Comparison of ENCODE assay signal across 8 mouse cellular contexts in the genomic region with DNA sequence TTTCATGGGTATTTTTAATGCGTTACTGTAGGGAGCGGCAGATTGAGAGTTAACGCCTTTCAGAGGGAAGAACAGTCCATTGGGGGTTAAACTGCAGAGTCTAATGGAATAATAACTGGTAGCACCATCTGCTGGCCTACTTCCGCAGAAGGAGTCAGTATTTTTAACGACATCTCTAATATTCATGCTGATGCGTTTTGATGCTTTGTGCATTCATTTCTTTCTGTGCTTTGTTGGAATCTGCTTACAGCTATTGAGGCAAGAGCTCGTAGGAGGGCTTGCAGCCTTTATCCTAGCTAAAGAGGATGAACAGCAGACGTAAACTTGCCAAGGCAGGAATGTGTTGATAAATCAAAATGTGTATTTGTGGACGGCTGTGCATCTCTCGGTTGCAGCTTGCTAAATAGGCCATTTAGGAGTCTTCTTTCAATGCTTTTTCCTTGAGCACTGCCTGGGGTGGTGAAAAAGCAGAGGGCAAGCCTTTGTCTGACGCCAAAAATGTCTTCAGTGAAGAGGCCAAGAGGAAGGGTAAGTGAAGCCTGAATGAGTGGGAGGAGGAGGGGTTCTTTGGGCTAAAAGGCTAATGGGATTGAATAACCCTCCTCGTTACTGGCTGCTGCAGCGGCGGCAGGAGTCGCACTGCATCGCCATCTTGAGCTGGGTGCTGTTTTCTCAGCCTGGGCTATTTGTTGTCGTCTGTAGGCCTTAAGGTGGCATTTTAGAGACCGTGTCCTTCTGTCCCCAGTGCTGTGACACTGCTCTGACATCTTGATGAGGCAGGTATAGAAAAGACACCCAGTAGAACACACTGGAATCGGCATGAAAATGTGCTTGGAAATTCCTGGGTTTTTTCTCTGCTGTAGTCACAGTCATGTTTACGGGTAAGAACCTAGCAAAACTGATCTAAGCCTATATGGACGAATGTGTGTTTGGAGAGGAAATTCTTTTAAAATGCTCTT.
DNase-seq lines count a peak whose midpoint lies in the region; ATAC-seq and TF ChIP-seq lines count a peak whose summit lies in the region.

No protein-coding gene starts in this region.

- ATAC-seq in erythroid progenitor cell, adult 5-6 weeks (replicated peaks; ENCODE audit: low FRiP score, poor library complexity, severe bottlenecking): peak; percentile 81
- ATAC-seq in heart, embryonic 12.5 days (ENCODE audit: insufficient number of reproducible peaks, low FRiP score): peak; percentile 91
- ATAC-seq in kidney, postnatal 0 days (replicated peaks; ENCODE audit: low FRiP score, low read depth): peak; percentile 95
- peak; percentile 90 for ATAC-seq in liver, embryonic 11.5 days (replicated peaks; ENCODE audit: low FRiP score)
- ATAC-seq in stomach, embryonic 15.5 days (ENCODE audit: insufficient read depth, low FRiP score, low read depth): peak; percentile 87

- H3K9ac ChIP-seq in heart, embryonic 12.5 days: peak overlapping the region; percentile 86
- H3K9ac ChIP-seq in kidney, postnatal 0 days (ENCODE audit: low read depth, low read length): peak overlapping the region; percentile 73
- H3K9ac ChIP-seq in liver, embryonic 11.5 days (ENCODE audit: low read depth, low read length): peak overlapping the region; percentile 79
- H3K9ac ChIP-seq in stomach, embryonic 15.5 days: peak overlapping the region; percentile 17; the same call in 1 of the 2 replicates

- DNase-seq in CD4-positive, CD25-positive, alpha-beta regulatory T cell, adult 2 months (ENCODE audit: low read depth, low spot score): peak; percentile 80
- peak; percentile 76 for DNase-seq in brain, embryonic 18.5 days (ENCODE audit: low read depth, low spot score)
- peak; percentile 96 for DNase-seq in kidney, postnatal 0 days (ENCODE audit: low spot score)
- DNase-seq in liver, embryonic 11.5 days (ENCODE audit: low spot score): peak; percentile 75
- peak; percentile 65 to 68 for DNase-seq in natural killer cell, adult 2 months (ENCODE audit: low spot score in 2 of 2)

- H3K9me3 ChIP-seq in heart, embryonic 12.5 days (replicated peaks): no peaks in the 10 kb centered on the region
- H3K9me3 ChIP-seq in kidney, postnatal 0 days (replicated peaks; ENCODE audit: low read length): no peaks in the 10 kb centered on the region
- H3K9me3 ChIP-seq in liver, embryonic 11.5 days (ENCODE audit: control insufficient read depth, low read length): no peaks in the 10 kb centered on the region
- H3K9me3 ChIP-seq in stomach, embryonic 15.5 days: no peaks in the 10 kb centered on the region

- peak overlapping the region; percentile 99 for H3K27ac ChIP-seq in heart, embryonic 12.5 days (ENCODE audit: poor library complexity, severe bottlenecking)
- peak overlapping the region; percentile 99 for H3K27ac ChIP-seq in kidney, postnatal 0 days
- peak overlapping the region; percentile 94 for H3K27ac ChIP-seq in liver, embryonic 11.5 days (ENCODE audit: low read depth, low read length)
- peak overlapping the region; percentile 94 for H3K27ac ChIP-seq in stomach, embryonic 15.5 days

- peak; percentile 79 for TF ChIP-seq CTCF in kidney, postnatal 0 days (IDR thresholded peaks at IDR 0.05; ENCODE audit: low read depth)

- H3K4me2 ChIP-seq in heart, embryonic 12.5 days: peak overlapping the region; percentile 68
- peak overlapping the region; percentile 60 for H3K4me2 ChIP-seq in kidney, postnatal 0 days (ENCODE audit: low read length)
- peak overlapping the region; percentile 70 for H3K4me2 ChIP-seq in liver, embryonic 11.5 days
- peak overlapping the region; percentile 63 for H3K4me2 ChIP-seq in stomach, embryonic 15.5 days

- H3K27me3 ChIP-seq in heart, embryonic 12.5 days (replicated peaks): no peaks in the 10 kb centered on the region
- H3K27me3 ChIP-seq in kidney, postnatal 0 days (ENCODE audit: insufficient read depth, low read length): no peaks in the 10 kb centered on the region
- no peaks in the 10 kb centered on the region for H3K27me3 ChIP-seq in liver, embryonic 11.5 days (replicated peaks; ENCODE audit: control insufficient read depth, insufficient read depth, low read length)
- H3K27me3 ChIP-seq in stomach, embryonic 15.5 days (replicated peaks): no peaks in the 10 kb centered on the region

- H3K4me1 ChIP-seq in heart, embryonic 12.5 days (replicated peaks): peaks cover 10% of the 10 kb centered on the region
- H3K4me1 ChIP-seq in kidney, postnatal 0 days (replicated peaks; ENCODE audit: insufficient read depth, low read length): peaks cover 7% of the 10 kb centered on the region; the same call in 1 of the 2 replicates
- H3K4me1 ChIP-seq in liver, embryonic 11.5 days (replicated peaks; ENCODE audit: control insufficient read depth, insufficient read depth, low read length): no peaks in the 10 kb centered on the region
- H3K4me1 ChIP-seq in stomach, embryonic 15.5 days: 0 out of 2 replicates have a peak, but pooled peaks cover 3% of the 10 kb centered on the region

- peaks cover 3% of the 10 kb centered on the region; the same call in 1 of the 2 replicates for H3K36me3 ChIP-seq in heart, embryonic 12.5 days
- no peaks in the 10 kb centered on the region for H3K36me3 ChIP-seq in kidney, postnatal 0 days (ENCODE audit: insufficient read depth, low read length)
- no peaks in the 10 kb centered on the region for H3K36me3 ChIP-seq in liver, embryonic 11.5 days (ENCODE audit: control insufficient read depth, insufficient read depth, low read length)
- H3K36me3 ChIP-seq in stomach, embryonic 15.5 days: no peaks in the 10 kb centered on the region

- peak overlapping the region; percentile 52 for H3K4me3 ChIP-seq in heart, embryonic 12.5 days
- H3K4me3 ChIP-seq in kidney, postnatal 0 days (replicated peaks; ENCODE audit: low read depth, low read length): peak overlapping the region; percentile 54
- peak overlapping the region; percentile 56 for H3K4me3 ChIP-seq in liver, embryonic 11.5 days (ENCODE audit: low read depth, low read length)
- peak overlapping the region; percentile 46 for H3K4me3 ChIP-seq in stomach, embryonic 15.5 days (replicated peaks)

- WGBS in heart, embryonic 12.5 days: 4% methylated on average over 21 of the region's 21 CpGs
- under 1% methylated on average over 21 of the region's 21 CpGs for WGBS in kidney, postnatal 0 days
- 15% methylated on average over 21 of the region's 21 CpGs for WGBS in liver, embryonic 11.5 days
- WGBS in stomach, embryonic 15.5 days: under 1% methylated on average over 21 of the region's 21 CpGs

Comparison
In these comparisons a context has a peak if more than half of its experiments do, and no peak if none do; other contexts are left out.
1. Peak in every context shown above with its lines: DNase-seq, ATAC-seq, H3K4me3 ChIP-seq and H3K27ac ChIP-seq.
2. H3K9ac ChIP-seq: peak in every context shown above with its lines; median percentile 86 in heart, embryonic 12.5 days; 79 in liver, embryonic 11.5 days; 73 in kidney, postnatal 0 days; 17 in stomach, embryonic 15.5 days.